Mouse (Mus musculus) forebrain, embryonic 14.5 days (tissue): ENCODE measurements around the gene Naa60. TPM values are rescaled to one million over a fixed set of nuclear protein-coding genes. Genes with fewer than 3 reads are reported as not detected.
A peak's percentile ranks its signal among the peaks of the same experiment; 100 is the strongest.

ENCODE experiments used
- ATAC-seq: fragments of 200-750 bp; cut with Nextera tagmentation; 2 replicates; pipeline ENCODE4 v1.8.0; 2017; ENCODE audit warnings: mild to moderate bottlenecking, moderate library complexity
- DNase-seq: peaks from one replicate; pipeline ENCODE4 v3.0.0-alpha.2; 2015; ENCODE audit warnings: low spot score
- H3K27ac ChIP-seq: fragments of 300-500 bp; sonication (generic); 2 replicates; pipeline ENCODE4 v1.5.1; 2014; ENCODE audit warnings: low read depth, mild to moderate bottlenecking, control low read depth, low read length, moderate library complexity
- H3K27me3 ChIP-seq: fragments of 300-500 bp; sonication (generic); replicated peaks from 2 replicates; pipeline ENCODE4 v1.6.1; 2014; ENCODE audit warnings: low read length, control low read depth, mixed read lengths; ENCODE audit not compliant: control insufficient read depth, insufficient read depth
- H3K36me3 ChIP-seq: fragments of 300-500 bp; sonication (generic); 2 replicates; pipeline ENCODE4 v1.6.1; 2014; ENCODE audit warnings: low read length, control low read depth; ENCODE audit not compliant: control insufficient read depth, insufficient read depth
- H3K4me1 ChIP-seq: fragments of 300-500 bp; sonication (generic); 2 replicates; pipeline ENCODE4 v1.6.1; 2014; ENCODE audit warnings: antibody characterized with exemption, low read length, control low read depth; ENCODE audit not compliant: control insufficient read depth, insufficient read depth
- H3K4me2 ChIP-seq: fragments of 300-500 bp; sonication (generic); 2 replicates; pipeline ENCODE4 v1.6.1; 2014; ENCODE audit warnings: mild to moderate bottlenecking, control low read depth, low read length
- H3K4me3 ChIP-seq: fragments of 300-500 bp; sonication (generic); 2 replicates; pipeline ENCODE4 v1.5.1; 2014; ENCODE audit warnings: low read depth, low read length, control low read depth
- H3K9ac ChIP-seq: fragments of 300-500 bp; sonication (generic); 2 replicates; pipeline ENCODE4 v1.6.1; 2014; ENCODE audit warnings: mild to moderate bottlenecking, low read length, control low read depth, moderate library complexity
- H3K9me3 ChIP-seq: fragments of 300-500 bp; sonication (generic); replicated peaks from 2 replicates; pipeline ENCODE4 v1.6.1; 2016; ENCODE audit warnings: low read length, control low read depth, mixed read lengths; ENCODE audit not compliant: control insufficient read depth
- WGBS: fragments of 180-500 bp; shearing (Covaris S2); extraction: QIAGEN DNeasy Blood & Tissue Kit; methylation state at CpG from one replicate; pipeline ENCODE4 v1.1.7; 2014; 5-methylcytosine and 5-hydroxymethylcytosine counted together
- polyA plus RNA-seq: library from polyadenylated mRNA; unstranded; fragments of >200 nt; fragmentation: Nextera tagmentation; extraction: Ambion mirVana; gene quantifications from 2 replicates; pipeline ENCODE4 v1.2.1, GENCODE M21; 2014

Gene Naa60
- polyA plus RNA-seq, 1 experiment from 2014 or later = 68.4 TPM

DNA sequence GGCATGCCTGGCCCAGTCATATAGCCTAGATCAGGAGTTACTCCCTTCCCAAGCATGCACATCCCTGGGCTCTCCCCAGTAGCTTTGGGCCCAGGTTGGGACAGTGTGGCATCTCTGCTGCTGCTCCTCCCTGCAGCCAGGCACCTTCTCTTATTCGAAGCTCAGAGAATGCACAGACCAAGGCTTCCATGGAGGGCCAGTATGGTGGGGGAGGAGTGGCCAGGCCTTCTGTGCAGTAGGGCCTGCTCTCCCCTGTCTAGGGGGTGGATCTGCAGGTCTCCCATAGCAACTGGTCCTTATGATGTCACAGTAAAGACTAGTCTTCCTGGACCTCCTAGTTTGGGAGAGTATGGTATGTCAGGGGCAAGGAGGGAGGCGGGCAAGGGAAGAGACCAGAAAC is 35.3 kb downstream of the Naa60 start:
- no peaks in the 10 kb centered on the region for H3K9me3 ChIP-seq
- H3K4me2 ChIP-seq = no peak overlapping the region
- no peak overlapping the region for H3K9ac ChIP-seq
- H3K4me1 ChIP-seq = 0 out of 2 replicates have a peak, but pooled peaks cover 6% of the 10 kb centered on the region
- no peak for ATAC-seq
- H3K4me3 ChIP-seq = no peak overlapping the region
- peaks cover 41% of the 10 kb centered on the region for H3K36me3 ChIP-seq
- 83% methylated on average over 2 of the region's 2 CpGs for WGBS
- no peaks in the 10 kb centered on the region for H3K27me3 ChIP-seq
- DNase-seq = no peak
- H3K27ac ChIP-seq = no peak overlapping the region

DNA sequence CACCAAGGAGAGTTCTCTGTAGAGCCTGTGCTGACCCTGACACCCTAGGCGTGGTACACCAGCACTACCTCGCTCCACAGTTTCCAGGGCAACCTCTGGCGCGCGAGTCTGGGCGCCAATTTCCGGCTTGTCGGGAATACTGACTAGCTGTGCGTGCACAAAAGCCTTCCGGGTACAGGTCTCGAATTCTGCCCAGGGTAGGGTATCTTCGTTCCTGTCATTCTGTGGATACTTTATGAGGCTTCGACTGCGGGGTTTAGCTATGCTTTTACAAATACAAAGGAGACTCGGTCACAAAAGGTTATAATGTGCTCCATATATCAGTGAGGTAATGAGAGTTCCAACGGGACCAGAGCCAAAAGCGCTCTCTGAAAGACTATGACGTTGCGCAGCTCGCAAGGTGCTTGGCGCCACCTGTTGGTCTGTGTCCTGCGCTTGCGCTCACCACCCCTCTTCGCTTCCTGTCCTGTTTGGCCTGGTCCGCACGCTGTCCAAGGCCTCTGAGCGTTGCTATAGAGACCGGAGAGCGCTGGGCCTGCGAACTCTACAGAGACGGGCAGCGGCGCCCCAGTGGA is 36.4 kb downstream of the Naa60 start, which contains the start of the genes 1700037C18Rik and Cluap1:
1700037C18Rik (minus strand) TSS at position 153 of the 575 bp plus-strand sequence.
Cluap1 (plus strand) TSS at position 265 of the 575 bp plus-strand sequence.
- peak within 1 kb of the TSS; percentile 74 for H3K9ac ChIP-seq
- peak; percentile 96 for DNase-seq
- H3K27me3 ChIP-seq = no peaks in the 10 kb centered on the region
- ATAC-seq = peak; percentile 97
- H3K4me3 ChIP-seq = peak within 1 kb of the TSS; percentile 62
- H3K36me3 ChIP-seq = peaks cover 41% of the 10 kb centered on the region
- no peaks in the 10 kb centered on the region for H3K9me3 ChIP-seq
- peak within 1 kb of the TSS; percentile 68 for H3K27ac ChIP-seq
- 0 out of 2 replicates have a peak, but pooled peaks cover 6% of the 10 kb centered on the region for H3K4me1 ChIP-seq
- under 1% methylated on average over 33 of the region's 33 CpGs for WGBS
- H3K4me2 ChIP-seq = peak within 1 kb of the TSS; percentile 90

DNA sequence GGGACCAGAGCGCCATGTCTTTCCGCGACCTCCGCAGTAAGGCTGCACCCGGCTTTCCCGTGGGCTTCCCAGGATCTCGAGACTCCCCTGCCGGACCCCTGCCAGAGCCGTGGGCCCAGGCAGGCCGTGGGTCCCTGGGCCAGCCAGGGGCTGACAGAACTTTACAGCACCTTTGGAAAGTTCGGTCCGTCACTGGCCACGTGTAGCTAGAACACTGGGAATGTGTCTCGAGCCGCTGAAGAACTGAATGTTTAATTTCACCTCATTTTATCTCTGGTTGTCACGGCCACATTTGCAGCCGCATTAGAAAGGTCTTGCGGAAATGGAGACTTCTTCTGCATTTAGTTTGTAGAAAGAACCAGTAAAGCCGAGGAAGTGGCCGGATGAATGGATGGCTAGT is 36.9 kb downstream of the Naa60 start:
- WGBS = 6% methylated on average over 20 of the region's 20 CpGs
- peak overlapping the region; percentile 74 for H3K9ac ChIP-seq
- no peak for ATAC-seq
- H3K4me2 ChIP-seq = peak overlapping the region; percentile 90
- DNase-seq = no peak
- no peaks in the 10 kb centered on the region for H3K9me3 ChIP-seq
- H3K4me3 ChIP-seq = peak overlapping the region; percentile 62
- H3K27me3 ChIP-seq = no peaks in the 10 kb centered on the region
- H3K36me3 ChIP-seq = peaks cover 41% of the 10 kb centered on the region
- peak overlapping the region; percentile 68 for H3K27ac ChIP-seq
- H3K4me1 ChIP-seq = 0 out of 2 replicates have a peak, but pooled peaks cover 6% of the 10 kb centered on the region

DNA sequence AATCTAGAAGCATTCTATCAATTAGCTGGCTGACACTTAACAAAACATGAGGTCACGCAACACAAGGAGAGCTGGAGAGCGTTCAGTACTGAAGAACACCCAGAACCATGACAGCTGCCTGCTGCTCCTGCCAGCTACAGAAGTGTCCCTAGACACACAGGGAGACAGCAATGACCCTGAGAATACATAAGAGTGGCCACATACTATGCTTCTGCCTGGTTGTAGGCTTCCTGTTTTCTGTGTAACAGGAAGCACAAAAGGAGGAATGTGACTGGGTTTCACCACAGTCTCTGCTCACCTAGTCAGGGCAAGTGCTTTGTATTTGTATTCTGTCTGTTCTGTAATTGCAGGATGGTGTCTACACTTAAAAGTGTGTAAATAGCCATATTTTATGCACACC is 48.6 kb downstream of the Naa60 start:
- H3K4me2 ChIP-seq = no peak overlapping the region
- H3K4me3 ChIP-seq = no peak overlapping the region
- H3K4me1 ChIP-seq = no peaks in the 10 kb centered on the region
- peaks cover 65% of the 10 kb centered on the region for H3K36me3 ChIP-seq
- no peaks in the 10 kb centered on the region for H3K27me3 ChIP-seq
- 91% methylated on average over 2 of the region's 2 CpGs for WGBS
- H3K27ac ChIP-seq = no peak overlapping the region
- DNase-seq (no peak), ATAC-seq (no peak)
- no peak overlapping the region for H3K9ac ChIP-seq
- no peaks in the 10 kb centered on the region for H3K9me3 ChIP-seq

DNA sequence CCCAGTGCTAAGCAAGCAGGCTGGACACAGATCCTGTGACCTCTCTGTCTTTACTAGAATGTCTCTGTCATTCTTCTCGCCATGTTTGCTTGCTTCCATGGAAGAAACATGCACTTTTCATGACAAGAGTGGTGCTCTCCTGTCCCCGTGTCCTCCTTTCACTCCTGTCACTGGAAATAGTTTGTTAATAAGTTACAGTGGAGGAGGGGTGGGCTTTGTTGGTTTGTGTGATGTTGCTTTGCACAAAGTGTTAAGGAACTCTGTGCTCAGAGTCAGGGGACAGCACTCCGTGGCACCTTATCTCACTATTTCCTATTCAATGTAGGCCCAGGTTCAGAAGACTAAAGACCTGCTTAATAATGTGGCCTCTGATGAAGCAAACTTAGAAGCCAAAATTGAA is 51.3 kb downstream of the Naa60 start:
- Histone ChIP-seq H3K4me2 (no peak overlapping the region), H3K4me3 (no peak overlapping the region), H3K4me1 (no peaks in the 10 kb centered on the region), H3K9ac (no peak overlapping the region), H3K36me3 (peaks cover 72% of the 10 kb centered on the region), H3K9me3 (no peaks in the 10 kb centered on the region), H3K27me3 (no peaks in the 10 kb centered on the region), H3K27ac (no peak overlapping the region)
- ATAC-seq (no peak), DNase-seq (no peak)
- 92% methylated on average over 3 of the region's 3 CpGs for WGBS

DNA sequence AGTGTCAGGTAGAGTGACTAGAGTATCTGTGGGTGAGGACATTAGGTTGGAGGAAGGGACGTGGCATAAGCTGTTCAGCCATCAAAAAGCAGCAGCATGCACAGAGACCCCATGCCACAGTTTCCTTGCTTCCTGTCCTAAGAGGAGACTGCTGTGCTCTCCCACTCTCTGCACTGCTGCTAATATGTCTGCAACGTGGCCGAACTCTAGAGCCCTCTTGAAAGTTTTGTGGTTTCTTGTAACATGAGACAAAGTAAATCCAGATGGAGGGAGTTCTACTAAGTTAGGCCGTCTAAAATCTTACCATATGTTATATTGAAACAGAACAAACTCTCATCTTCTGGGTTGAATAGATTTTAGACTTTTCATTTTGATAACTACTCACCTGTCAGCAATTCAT is 51.8 kb downstream of the Naa60 start:
- no peak overlapping the region for H3K9ac ChIP-seq
- H3K4me3 ChIP-seq = no peak overlapping the region
- 93% methylated on average over 4 of the region's 4 CpGs for WGBS
- H3K36me3 ChIP-seq = peaks cover 70% of the 10 kb centered on the region
- no peaks in the 10 kb centered on the region for H3K27me3 ChIP-seq
- no peaks in the 10 kb centered on the region for H3K9me3 ChIP-seq
- DNase-seq (no peak), ATAC-seq (no peak)
- no peak overlapping the region for H3K4me2 ChIP-seq
- no peaks in the 10 kb centered on the region for H3K4me1 ChIP-seq
- H3K27ac ChIP-seq = no peak overlapping the region

DNA sequence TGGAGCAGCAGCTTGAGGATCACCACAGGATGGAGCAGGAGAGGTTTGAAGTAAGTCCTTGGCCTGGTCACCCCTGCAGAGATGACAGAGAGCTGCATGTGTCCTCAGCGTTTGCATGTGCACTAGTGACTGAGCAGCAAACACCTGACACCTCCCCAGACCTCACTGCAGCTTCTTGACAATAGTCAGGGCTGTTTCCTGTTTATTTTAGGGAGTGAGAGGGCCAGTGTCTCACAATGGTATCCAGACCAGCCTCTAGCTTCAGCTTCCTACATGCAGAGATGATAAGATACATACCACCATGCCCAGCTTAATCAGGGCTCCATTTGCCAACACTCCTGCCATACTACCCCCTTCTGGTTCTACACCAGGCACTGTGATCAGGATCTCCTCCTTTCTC is 56.4 kb downstream of the Naa60 start:
- H3K4me3 ChIP-seq = no peak overlapping the region
- H3K27ac ChIP-seq = no peak overlapping the region
- no peaks in the 10 kb centered on the region for H3K27me3 ChIP-seq
- 95% methylated on average over 1 of the region's 1 CpGs for WGBS
- no peaks in the 10 kb centered on the region for H3K4me1 ChIP-seq
- peaks cover 65% of the 10 kb centered on the region for H3K36me3 ChIP-seq
- H3K9me3 ChIP-seq = no peaks in the 10 kb centered on the region
- DNase-seq (no peak), ATAC-seq (no peak)
- no peak overlapping the region for H3K9ac ChIP-seq
- no peak overlapping the region for H3K4me2 ChIP-seq

DNA sequence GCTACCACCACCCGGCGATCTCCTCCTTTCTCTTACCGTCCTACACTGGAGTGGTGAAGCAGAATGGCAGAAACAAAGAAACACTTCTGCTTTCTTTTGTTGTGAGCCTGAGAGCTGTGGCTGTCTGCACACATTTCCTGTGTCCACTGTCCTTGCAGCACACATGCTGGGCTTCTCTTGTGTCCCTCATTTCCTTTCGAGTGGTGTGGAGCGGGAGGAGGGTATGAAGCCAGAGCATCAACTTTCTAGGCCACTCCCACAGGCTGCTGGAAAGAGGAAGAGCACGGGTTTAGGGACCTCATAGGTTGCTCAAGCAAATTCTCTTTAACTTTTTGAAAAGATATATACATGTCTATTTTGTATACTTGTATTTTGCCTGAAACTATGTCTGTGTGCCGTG is 57.0 kb downstream of the Naa60 start:
- H3K9ac ChIP-seq = no peak overlapping the region
- no peak overlapping the region for H3K4me3 ChIP-seq
- H3K4me1 ChIP-seq = no peaks in the 10 kb centered on the region
- no peak for ATAC-seq
- H3K27ac ChIP-seq = no peak overlapping the region
- no peak for DNase-seq
- WGBS = 88% methylated on average over 7 of the region's 7 CpGs
- no peaks in the 10 kb centered on the region for H3K27me3 ChIP-seq
- no peak overlapping the region for H3K4me2 ChIP-seq
- H3K9me3 ChIP-seq = no peaks in the 10 kb centered on the region
- H3K36me3 ChIP-seq = peaks cover 65% of the 10 kb centered on the region

DNA sequence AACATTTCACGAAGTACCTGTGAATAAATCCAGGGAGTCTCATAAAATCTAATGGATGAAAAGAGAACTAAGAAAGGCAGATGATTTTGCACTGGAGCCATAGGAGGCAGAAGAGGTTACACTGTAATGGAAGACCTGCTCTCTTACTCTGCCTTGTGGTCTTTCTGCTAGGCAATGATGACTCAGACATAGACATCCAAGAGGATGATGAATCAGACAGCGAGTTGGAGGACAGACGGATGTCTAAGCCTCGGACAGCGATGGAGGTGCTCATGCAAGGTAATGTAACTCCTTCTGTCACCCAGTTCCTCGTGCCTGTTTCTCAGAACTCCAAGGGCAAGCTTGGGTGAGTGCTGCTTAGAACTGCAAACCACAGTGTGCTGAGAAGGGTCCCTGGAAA is 61.4 kb downstream of the Naa60 start:
- H3K27me3 ChIP-seq = no peaks in the 10 kb centered on the region
- no peak overlapping the region for H3K4me3 ChIP-seq
- DNase-seq (no peak), ATAC-seq (no peak)
- H3K4me1 ChIP-seq = no peaks in the 10 kb centered on the region
- H3K9me3 ChIP-seq = no peaks in the 10 kb centered on the region
- H3K4me2 ChIP-seq = no peak overlapping the region
- H3K9ac ChIP-seq = no peak overlapping the region
- WGBS = 93% methylated on average over 6 of the region's 6 CpGs
- H3K27ac ChIP-seq = no peak overlapping the region
- H3K36me3 ChIP-seq = peaks cover 72% of the 10 kb centered on the region
